Mouse (Mus musculus) stomach, postnatal 0 days (tissue): ENCODE data around the gene Farp1. TPM values are rescaled to one million over a fixed set of nuclear protein-coding genes. Genes with fewer than 3 reads are reported as not detected.

Source experiments
- ATAC-seq: fragments of 200-750 bp; cut with Nextera tagmentation; 2 replicates; pipeline ENCODE4 v1.8.0; 2017; ENCODE audit not compliant: low FRiP score, low TSS enrichment
- DNase-seq: peaks from one replicate; pipeline ENCODE4 v3.0.0-alpha.2; 2016; ENCODE audit warnings: low spot score
- H3K27ac ChIP-seq: fragments of 300-500 bp; sonication (generic); replicated peaks from 2 replicates; pipeline ENCODE4 v1.5.1; 2014; ENCODE audit warnings: mild to moderate bottlenecking, control low read depth
- H3K27me3 ChIP-seq: fragments of 300-500 bp; sonication (generic); 2 replicates; pipeline ENCODE4 v1.6.1; 2014; ENCODE audit warnings: low read length; ENCODE audit not compliant: control insufficient read depth, insufficient read depth
- H3K36me3 ChIP-seq: fragments of 300-500 bp; sonication (generic); 2 replicates; pipeline ENCODE4 v1.6.1; 2014; ENCODE audit warnings: low read length, mixed read lengths; ENCODE audit not compliant: control insufficient read depth, insufficient read depth
- H3K4me1 ChIP-seq: fragments of 300-500 bp; sonication (generic); replicated peaks from 2 replicates; pipeline ENCODE4 v1.6.1; 2014; ENCODE audit warnings: antibody characterized with exemption; ENCODE audit not compliant: control insufficient read depth, insufficient read depth
- H3K4me2 ChIP-seq: fragments of 300-500 bp; sonication (generic); replicated peaks from 2 replicates; pipeline ENCODE4 v1.6.1; 2014; ENCODE audit warnings: low read depth, mild to moderate bottlenecking, control low read depth, moderate library complexity
- H3K4me3 ChIP-seq: fragments of 300-500 bp; sonication (generic); 2 replicates; pipeline ENCODE4 v1.5.1; 2014; ENCODE audit warnings: low read depth, low read length, control low read depth
- H3K9ac ChIP-seq: fragments of 300-500 bp; sonication (generic); 2 replicates; pipeline ENCODE4 v1.6.1; 2014; ENCODE audit warnings: mild to moderate bottlenecking, low read length, control low read depth, mixed read lengths
- H3K9me3 ChIP-seq: fragments of 300-500 bp; sonication (generic); 2 replicates; pipeline ENCODE4 v1.6.1; 2016; ENCODE audit warnings: low read length; ENCODE audit not compliant: control insufficient read depth
- CTCF ChIP-seq: IDR thresholded peaks from 2 replicates; pipeline ENCODE4 v1.5.1; 2016; ENCODE audit warnings: antibody characterized with exemption, low read depth, mild to moderate bottlenecking, moderate library complexity
- EP300 ChIP-seq: optimal IDR thresholded peaks from 2 replicates; pipeline ENCODE3; 2016; ENCODE audit warnings: antibody characterized with exemption
- WGBS: fragments of 180-500 bp; shearing (Covaris S2); extraction: QIAGEN DNeasy Blood & Tissue Kit; methylation state at CpG from one replicate; pipeline ENCODE4 v1.1.7; 2014; 5-methylcytosine and 5-hydroxymethylcytosine counted together
- polyA plus RNA-seq: library from polyadenylated mRNA; unstranded; fragments of >200 nt; fragmentation: Nextera tagmentation; extraction: Ambion mirVana; gene quantifications from 2 replicates; pipeline ENCODE4 v1.2.1, GENCODE M21; 2015

Gene Farp1
- polyA plus RNA-seq, 1 experiment from 2014 or later: 4.6 TPM

- Histone ChIP-seq H3K4me1 (peaks cover 3% of the 10 kb centered on the region), H3K4me3 (no peak overlapping the region), H3K36me3 (no peaks in the 10 kb centered on the region; the same call in 1 of the 2 replicates), H3K27ac (peak overlapping the region; percentile 61), H3K9me3 (no peaks in the 10 kb centered on the region), H3K27me3 (no peaks in the 10 kb centered on the region), H3K4me2 (no peak overlapping the region), H3K9ac (no peak overlapping the region)
- no peak for TF ChIP-seq EP300
- TF ChIP-seq CTCF: no peak
- peak; percentile 61 for ATAC-seq
- WGBS: 47% methylated on average over 3 of the region's 3 CpGs
- DNase-seq: peak; percentile 45
Observed at GRCm38 (mm10) chr14:121309909-121310308, 274.9 kb downstream of the Farp1 start.

GRCm38 (mm10) chr14:121310325-121311080 is 275.5 kb downstream of the Farp1 start:
- Histone ChIP-seq H3K4me3 (no peak overlapping the region), H3K27me3 (no peaks in the 10 kb centered on the region), H3K27ac (peak overlapping the region; percentile 61), H3K9ac (no peak overlapping the region), H3K36me3 (no peaks in the 10 kb centered on the region; the same call in 1 of the 2 replicates), H3K4me2 (no peak overlapping the region), H3K4me1 (peaks cover 3% of the 10 kb centered on the region), H3K9me3 (no peaks in the 10 kb centered on the region)
- DNase-seq: peak; percentile 30
- WGBS: 70% methylated on average over 6 of the region's 6 CpGs
- ATAC-seq: peak; percentile 65
- TF ChIP-seq EP300: no peak
- no peak for TF ChIP-seq CTCF

DNA sequence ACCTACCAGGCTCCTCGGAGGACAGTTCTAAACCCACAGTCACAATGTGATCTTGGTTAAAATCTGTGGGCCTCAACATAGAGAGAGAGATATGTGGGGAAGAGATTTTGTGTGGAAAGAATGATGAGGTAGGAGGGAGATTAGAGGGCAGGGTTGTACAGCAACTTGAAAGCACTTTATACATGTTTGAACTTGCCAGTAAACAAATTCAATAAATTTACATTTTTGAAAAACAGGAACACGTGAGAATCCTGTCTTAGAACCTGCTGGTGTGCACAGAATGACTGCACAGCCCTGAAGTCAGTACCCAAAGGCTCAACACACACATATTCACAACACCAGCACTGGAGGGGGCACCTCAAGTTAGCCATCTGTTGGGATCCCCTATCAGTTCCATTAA is 276.1 kb downstream of the Farp1 start:
- Histone ChIP-seq H3K4me3 (no peak overlapping the region), H3K9me3 (no peaks in the 10 kb centered on the region), H3K4me1 (peaks cover 3% of the 10 kb centered on the region), H3K9ac (no peak overlapping the region), H3K36me3 (no peaks in the 10 kb centered on the region; the same call in 1 of the 2 replicates), H3K27me3 (no peaks in the 10 kb centered on the region), H3K4me2 (no peak overlapping the region), H3K27ac (0 out of 2 replicates have a peak overlapping the region, but pooled peaks have one; percentile 13)
- WGBS: 61% methylated on average over 2 of the region's 2 CpGs
- TF ChIP-seq EP300 (no peak), CTCF (no peak)
- no peak for DNase-seq
- no peak for ATAC-seq

DNA sequence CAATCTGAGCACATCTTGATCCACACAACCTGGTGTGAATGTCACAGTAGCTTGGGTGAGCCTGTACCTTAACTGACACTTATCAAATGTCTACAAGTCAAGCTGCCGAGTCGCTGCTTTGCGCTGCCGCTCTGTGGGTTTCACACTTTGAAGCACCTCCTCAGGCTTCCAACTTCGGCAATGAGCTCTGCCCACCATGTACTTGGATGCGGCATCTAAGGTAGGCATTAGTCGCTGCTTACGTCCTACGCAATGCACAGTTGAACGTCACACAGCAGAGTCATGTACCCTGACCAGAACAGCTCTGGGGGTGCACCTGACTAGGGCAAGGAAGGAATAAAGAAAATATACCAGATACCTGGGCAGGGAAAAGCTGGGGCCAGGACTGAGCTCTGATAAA is 278.3 kb downstream of the Farp1 start:
- no peak overlapping the region for H3K9ac ChIP-seq
- DNase-seq (no peak), ATAC-seq (no peak)
- no peak overlapping the region for H3K27ac ChIP-seq
- H3K36me3 ChIP-seq: peaks cover 2% of the 10 kb centered on the region; the same call in 1 of the 2 replicates
- H3K4me3 ChIP-seq: no peak overlapping the region
- H3K27me3 ChIP-seq: no peaks in the 10 kb centered on the region
- H3K9me3 ChIP-seq: no peaks in the 10 kb centered on the region
- H3K4me2 ChIP-seq: no peak overlapping the region
- TF ChIP-seq EP300 (no peak), CTCF (no peak)
- 82% methylated on average over 10 of the region's 10 CpGs for WGBS
- H3K4me1 ChIP-seq: peaks cover 7% of the 10 kb centered on the region

DNA sequence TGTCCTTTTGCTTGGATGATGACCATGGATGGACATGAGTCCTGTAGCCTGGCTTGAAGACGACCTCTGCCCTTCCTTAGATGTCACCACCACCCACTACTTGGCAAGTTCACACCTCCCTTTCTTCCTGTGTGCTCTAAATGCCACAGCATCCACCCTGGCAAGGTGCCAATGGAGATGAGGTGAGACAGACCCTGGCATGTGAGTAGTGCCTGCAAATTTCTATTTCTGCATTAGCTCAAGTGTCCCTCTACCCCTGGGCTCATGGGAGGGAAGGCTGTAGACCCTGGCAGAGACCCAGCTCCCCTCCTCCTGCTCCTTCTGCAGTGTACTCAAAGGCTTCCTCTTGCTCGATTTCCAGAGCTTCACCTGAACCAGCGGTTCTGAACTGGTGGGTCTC is 279.9 kb downstream of the Farp1 start:
- WGBS: 66% methylated on average over 3 of the region's 3 CpGs
- Histone ChIP-seq H3K27ac (no peak overlapping the region), H3K9ac (no peak overlapping the region), H3K27me3 (no peaks in the 10 kb centered on the region), H3K4me2 (no peak overlapping the region), H3K4me1 (peaks cover 7% of the 10 kb centered on the region), H3K4me3 (no peak overlapping the region), H3K9me3 (no peaks in the 10 kb centered on the region), H3K36me3 (peaks cover 2% of the 10 kb centered on the region; the same call in 1 of the 2 replicates)
- DNase-seq (no peak), ATAC-seq (no peak)
- TF ChIP-seq EP300: no peak
- TF ChIP-seq CTCF: no peak

DNA sequence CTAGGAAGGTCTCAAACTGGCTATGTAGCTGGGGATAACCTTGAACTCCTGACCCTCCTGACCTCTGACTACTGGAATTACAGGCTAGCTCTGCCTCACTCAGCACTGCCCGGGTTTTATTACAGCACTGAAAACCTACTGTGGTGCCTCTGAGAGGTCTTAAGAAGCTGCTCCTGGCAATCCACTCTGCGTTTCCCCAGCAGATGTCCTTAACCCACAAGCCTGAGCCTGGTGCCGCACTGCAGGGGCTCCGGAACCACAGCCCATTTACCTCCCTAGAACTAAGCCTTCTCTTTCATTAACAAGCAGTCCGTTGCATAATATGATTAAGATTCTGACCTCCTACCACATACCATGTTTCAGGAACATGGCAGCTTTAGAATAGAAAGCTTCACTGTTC is 281.1 kb downstream of the Farp1 start:
- Histone ChIP-seq H3K4me2 (no peak overlapping the region), H3K9ac (no peak overlapping the region), H3K27me3 (no peaks in the 10 kb centered on the region), H3K27ac (no peak overlapping the region), H3K9me3 (no peaks in the 10 kb centered on the region), H3K4me3 (no peak overlapping the region), H3K36me3 (peaks cover 2% of the 10 kb centered on the region; the same call in 1 of the 2 replicates), H3K4me1 (peaks cover 7% of the 10 kb centered on the region)
- DNase-seq: no peak
- TF ChIP-seq EP300 (no peak), CTCF (no peak)
- no peak for ATAC-seq
- WGBS: 67% methylated on average over 5 of the region's 5 CpGs
